Mouse (Mus musculus): ENCODE measurements around the gene Sorcs3. TPM values are rescaled to one million over a fixed set of nuclear protein-coding genes. Genes with fewer than 3 reads are reported as not detected.

Sorcs3 gene
- total RNA-seq, 2 experiments from 2014 or later = not detected

DNA sequence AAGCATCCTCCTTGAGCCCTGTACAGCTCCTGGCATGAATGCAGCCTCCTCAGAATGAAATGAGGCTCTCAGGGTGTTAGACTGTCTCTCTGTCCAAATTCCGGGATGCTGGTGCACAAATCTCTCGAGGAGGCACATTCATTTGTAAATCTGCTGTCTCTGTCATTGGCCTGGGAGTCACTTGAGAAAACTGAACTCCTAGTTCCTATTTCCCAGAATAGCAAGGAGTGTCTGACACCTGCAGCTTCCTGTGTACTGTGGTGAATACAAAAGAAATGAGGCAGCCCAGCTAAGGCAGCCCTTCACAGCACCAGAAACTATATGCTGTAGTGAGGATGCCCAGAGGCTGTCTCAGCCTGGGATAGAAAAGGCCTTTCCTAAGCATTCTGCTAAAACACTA is 444.1 kb downstream of the Sorcs3 start:
- no peak for ATAC-seq (replicated peaks; ENCODE audit: low FRiP score, low TSS enrichment, poor library complexity, severe bottlenecking)

DNA sequence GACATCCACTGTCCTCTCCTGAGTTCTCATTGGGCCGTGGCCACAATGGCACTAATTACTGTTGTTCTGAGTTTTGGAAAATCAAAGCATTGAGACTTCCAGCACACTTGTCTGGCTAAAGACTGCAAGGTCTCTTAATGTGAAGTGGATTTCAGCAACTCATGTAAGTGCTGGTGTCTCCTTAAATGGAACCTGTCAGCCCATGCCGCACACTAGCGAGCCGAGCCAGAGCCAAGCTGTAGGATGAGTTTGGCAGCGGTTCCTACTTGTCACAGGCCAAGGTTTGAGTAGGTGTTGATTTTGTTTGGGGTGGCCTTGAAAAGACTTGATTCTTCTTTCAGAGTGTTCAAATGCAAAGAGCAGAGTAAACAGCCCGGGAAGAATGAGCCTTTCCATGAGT is 445.8 kb downstream of the Sorcs3 start:
- no peak for ATAC-seq (replicated peaks; ENCODE audit: low FRiP score, low TSS enrichment, poor library complexity, severe bottlenecking)

DNA sequence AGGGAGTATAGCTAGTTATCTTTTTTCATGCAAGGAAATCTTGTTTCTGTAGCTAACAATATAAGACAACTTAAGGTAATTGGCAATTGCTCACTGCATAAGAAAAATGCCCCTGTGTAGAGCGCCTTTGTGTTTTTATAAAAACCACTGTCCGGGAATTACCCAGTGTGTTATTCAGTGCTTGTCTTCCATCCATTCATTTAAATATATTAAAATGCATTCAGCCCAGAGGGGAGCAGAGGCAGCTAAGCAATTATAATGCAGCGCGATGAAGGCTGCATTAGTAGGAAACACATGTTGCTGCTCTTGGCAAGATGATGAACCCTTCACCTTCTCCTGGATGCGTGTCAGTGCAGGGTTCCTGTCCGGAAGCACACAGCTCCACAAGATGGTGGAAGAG is 454.4 kb downstream of the Sorcs3 start:
- ATAC-seq (replicated peaks; ENCODE audit: low FRiP score, low TSS enrichment, poor library complexity, severe bottlenecking) = no peak

DNA sequence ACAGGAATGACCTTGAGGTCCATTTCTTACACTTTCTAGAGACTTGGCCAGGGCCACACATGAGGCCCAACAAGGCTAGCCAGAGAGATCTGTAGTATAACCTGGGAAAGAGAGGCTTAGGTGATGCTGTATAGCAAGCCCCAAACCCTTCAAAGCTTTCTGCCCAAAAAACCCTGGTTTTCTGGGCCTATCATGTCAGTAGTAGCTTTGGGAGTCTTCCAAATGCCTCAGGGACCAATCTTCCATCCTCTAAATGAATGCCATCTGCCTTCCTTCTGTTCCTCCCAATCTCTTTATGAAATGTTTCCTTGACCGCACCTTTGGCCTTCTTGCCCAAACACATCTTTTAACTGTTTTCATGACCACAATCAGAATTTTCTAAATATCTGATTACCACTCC is 474.1 kb downstream of the Sorcs3 start:
- ATAC-seq (replicated peaks; ENCODE audit: low FRiP score, low TSS enrichment, poor library complexity, severe bottlenecking) = no peak

DNA sequence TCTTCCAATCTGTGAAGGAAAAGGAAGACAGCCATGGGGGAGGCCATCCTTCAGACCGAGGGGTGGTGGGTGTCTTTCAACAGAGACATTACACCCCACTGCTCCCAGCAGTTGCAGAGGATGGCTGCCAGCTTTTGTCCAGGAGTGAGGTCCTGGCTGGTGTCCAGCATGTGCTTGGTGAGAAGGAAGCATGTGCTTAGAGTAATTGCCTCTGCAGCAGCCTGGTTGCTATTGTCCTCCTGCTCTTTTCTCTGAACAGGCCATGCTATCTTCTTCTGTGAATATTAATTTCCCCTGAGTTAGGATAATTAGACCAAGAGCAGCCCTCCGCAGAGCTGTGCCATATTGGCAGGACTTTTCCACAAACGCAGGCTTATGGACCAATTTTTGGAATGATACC is 476.7 kb downstream of the Sorcs3 start:
- ATAC-seq (replicated peaks; ENCODE audit: low FRiP score, low TSS enrichment, poor library complexity, severe bottlenecking) = no peak

DNA sequence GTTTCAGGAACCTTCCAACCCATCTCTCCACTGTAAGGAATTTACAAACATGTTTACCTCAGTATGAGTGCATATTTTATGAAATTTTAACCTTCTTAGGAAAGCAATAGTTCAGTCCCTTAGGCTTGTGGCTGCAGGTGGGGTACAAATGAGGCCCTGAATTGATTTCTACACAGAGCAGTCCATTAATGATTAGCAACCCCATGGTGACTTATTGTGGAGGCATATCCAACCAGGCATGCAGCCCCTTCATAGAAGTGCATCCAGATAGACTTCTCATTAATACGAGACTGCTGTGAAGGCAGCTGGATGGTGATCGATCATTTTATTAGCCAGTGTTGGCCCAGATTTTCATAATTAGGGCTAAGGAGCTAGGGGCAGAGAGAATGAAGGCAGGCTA is 480.5 kb downstream of the Sorcs3 start:
- ATAC-seq (replicated peaks; ENCODE audit: low FRiP score, low TSS enrichment, poor library complexity, severe bottlenecking) = no peak

DNA sequence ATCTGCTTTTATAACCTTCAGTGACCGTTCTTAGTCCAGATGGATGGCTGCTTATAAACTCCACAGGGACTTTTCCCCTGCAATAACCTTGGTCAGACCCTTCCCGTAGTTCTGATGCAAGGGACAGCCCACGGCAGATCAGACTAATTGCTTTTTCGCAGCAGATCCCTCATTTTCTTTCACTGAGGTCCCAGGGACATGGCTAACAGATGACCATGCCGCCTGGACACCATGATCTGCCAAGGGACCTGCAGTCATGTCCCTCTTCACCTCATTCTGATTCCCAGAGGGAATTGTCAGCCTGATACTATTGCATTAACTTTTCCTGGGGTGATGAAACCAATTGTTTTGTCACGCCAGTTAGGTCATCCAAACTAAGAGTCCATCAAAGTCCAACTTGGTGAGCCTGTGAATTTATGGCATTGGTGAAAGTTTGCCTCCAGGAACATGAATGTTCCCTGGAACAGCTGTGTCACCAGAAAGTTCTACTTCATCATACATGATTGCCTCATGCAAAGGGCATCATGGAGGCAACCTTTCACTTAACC is 494.4 kb downstream of the Sorcs3 start:
- no peak for ATAC-seq (replicated peaks; ENCODE audit: low FRiP score, low TSS enrichment, poor library complexity, severe bottlenecking)

DNA sequence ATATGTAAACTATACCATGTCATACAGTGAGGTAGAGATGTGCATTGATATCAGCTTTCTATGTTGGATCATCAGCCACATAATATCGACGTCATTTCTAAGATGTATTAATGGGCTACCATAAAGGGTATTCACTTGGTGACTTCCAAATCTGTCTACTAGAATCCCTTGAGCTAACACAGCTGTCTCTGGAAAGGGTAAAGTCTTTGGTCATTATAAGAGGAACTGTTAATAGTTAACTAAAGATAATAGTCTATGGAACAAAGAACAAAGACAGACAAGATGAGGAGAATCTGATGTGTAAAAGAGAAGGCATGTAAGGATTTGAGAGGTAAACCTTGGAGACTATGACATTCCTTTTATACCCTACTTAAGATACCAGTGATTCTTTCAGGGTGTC is 497.9 kb downstream of the Sorcs3 start:
- ATAC-seq (replicated peaks; ENCODE audit: low FRiP score, low TSS enrichment, poor library complexity, severe bottlenecking) = no peak

DNA sequence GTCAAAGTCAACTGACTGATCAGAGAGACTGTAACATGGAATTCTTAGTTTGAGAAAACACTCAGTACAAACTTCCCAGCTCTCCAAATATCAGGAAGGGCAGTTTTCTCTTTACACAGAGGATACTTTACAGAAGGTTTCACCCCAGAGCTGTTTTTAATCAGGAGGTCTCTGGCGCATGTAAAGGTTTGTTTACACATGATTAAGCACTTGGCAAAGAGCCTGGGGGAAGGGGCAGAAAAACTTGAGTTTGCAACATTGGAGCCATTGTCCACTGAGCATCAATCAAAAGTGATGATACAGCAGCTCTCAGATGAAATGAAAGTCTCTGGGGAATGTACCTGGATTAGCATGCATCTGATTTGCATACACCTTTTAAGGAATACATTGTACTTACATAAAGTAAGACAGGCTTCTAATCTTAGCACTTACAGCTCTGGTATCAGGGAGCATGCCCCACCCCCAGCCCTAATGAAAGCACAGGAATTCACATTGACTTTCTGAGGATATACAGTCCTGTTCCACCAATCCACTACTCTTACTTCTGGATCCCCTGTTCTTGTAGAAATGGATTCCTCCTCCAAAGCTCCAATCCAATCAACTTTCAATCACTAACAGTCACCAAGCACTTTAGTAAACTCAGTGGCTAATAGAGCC is 500.6 kb downstream of the Sorcs3 start:
- ATAC-seq (replicated peaks; ENCODE audit: low FRiP score, low TSS enrichment, poor library complexity, severe bottlenecking) = no peak

DNA sequence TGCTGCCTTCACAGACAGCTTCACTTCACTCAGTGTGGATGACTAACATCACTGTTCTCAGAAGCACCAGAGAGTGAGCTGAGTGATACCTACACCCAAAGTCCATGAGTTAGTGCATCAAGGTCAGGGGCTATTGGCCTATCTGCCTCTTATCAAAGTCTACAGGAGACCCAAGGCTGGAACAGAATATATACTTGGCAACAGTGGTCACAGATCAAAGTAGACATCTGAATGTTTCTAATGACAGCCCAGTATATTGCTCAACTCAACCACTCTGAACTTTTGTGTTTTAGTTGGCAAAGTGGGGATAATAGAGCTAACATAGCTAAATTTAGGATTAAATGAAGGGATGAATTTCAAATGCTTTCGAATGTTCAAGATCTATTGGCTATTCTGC is 501.1 kb downstream of the Sorcs3 start:
- no peak for ATAC-seq (replicated peaks; ENCODE audit: low FRiP score, low TSS enrichment, poor library complexity, severe bottlenecking)

DNA sequence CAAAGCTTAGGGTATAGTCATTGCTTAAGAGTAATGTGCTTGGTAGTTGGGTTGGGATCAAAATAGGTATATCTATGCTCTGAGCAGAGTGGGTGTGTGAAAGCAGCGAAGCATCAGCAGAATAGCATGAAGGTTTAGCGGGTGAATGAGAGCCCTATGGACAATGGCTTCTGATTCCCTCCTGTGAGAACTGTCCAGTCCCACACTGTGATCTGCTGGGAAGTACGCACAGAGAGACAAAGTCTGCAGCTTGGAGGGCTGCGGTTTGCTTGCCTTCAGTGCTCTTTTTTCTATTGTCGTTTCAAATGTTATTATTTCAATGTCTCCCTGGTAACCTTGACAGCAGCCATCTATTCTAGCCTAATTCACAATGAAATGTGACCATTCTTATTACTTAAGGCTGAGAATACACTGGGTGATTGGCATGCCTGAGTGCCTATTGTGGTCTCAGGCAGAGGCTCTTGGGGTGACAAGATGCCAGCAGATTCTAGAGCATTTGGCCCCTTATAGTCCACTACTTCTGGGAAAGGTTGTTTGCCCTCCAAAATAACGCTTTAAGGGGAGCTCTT is 520.1 kb downstream of the Sorcs3 start:
- no peak for ATAC-seq (replicated peaks; ENCODE audit: low FRiP score, low TSS enrichment, poor library complexity, severe bottlenecking)

DNA sequence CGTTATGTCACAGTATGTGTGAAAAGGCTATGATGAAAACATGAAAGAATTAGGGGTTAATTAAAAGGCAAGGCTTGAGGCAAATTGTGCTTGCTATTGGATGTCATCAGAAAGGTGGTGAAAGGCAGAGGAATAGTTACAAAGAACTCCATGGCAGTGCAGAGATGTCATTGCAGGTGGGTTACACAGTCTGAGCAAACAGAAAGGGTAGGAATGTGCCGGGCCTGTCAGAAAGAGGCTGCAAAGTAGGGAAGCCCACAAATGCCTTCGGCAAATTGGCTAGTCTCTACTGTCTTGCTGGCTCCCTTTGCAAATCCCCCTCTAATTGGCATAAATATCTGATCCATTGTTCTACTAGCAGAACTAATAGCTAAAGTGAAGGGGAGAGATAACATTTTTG is 521.2 kb downstream of the Sorcs3 start:
- ATAC-seq (replicated peaks; ENCODE audit: low FRiP score, low TSS enrichment, poor library complexity, severe bottlenecking) = no peak

DNA sequence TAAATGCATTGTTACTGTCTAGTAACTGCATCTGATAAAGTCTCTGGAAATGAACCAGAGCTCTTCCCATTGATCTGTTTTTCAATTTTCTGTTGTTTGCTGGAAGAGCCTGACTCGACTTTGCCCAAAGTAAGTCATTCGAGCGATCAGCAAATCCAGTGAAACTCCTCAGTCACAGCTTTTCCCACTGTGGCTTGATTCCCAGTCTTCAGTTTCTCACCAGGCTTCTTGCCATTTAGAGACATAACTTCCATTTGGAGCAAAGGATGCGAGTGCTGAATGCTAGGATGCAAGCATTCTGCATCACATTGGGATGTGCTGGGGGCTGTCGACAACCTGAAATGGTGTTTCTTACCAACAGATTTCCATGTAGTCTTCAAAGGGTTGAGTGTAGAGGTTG is 521.8 kb downstream of the Sorcs3 start:
- no peak for ATAC-seq (replicated peaks; ENCODE audit: low FRiP score, low TSS enrichment, poor library complexity, severe bottlenecking)

DNA sequence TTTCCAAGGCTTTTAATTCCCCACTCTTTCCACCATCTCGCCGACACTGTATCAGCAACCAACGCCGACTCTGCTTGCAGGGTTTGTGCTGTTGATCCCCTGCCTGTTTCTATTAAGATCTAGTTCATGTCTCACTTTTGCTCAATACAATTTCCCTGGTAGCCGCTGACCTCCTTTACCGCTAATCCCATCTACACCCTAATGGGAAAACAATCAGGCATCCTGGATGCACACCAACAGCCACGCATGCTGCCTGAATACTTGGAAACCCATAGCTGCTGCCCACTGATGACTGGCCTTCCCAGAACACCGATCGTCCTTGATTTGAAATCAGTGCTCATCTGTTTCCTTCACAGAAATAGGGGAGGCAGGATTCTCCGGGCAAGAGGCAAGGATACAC is 525.9 kb downstream of the Sorcs3 start:
- ATAC-seq (replicated peaks; ENCODE audit: low FRiP score, low TSS enrichment, poor library complexity, severe bottlenecking) = no peak

DNA sequence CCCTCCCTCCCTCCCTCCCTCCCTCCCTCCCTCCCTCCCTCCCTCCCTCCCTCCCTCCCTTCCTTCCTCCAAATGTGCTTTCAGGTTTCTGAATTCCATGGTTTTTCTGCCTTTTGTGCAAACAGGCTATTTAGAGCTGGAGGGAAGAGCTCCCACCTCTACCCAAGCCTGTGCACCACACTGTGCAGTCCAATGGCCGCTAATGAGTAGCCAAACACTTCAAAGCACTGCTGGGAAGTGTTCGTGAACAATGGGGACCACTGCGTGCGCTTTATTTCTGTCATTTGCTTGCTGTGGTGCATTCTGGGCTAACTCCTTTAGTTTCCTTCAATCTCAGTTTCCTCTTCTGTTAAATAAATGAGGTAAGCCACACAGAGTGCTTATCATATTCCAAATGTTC is 528.5 kb downstream of the Sorcs3 start:
- ATAC-seq (replicated peaks; ENCODE audit: low FRiP score, low TSS enrichment, poor library complexity, severe bottlenecking) = no peak

DNA sequence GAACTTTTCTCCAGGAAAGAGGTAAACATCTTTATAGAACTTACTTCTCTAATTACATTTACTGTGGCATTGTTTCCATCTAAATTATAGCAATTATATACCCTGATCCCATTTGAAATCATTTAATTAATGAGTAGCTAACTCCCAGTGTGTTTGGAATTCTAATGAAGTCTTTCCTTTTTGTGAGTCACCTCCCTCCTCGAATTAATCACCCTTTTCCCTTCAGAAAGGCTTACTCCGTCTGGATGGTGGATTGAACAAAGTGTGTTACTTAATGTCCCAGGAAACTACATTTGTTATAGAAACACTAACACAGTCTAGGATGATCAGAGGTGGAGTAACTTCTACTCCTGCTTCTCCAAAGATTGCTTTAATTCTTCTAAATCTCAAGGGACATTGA is 531.7 kb downstream of the Sorcs3 start:
- ATAC-seq (replicated peaks; ENCODE audit: low FRiP score, low TSS enrichment, poor library complexity, severe bottlenecking) = no peak

DNA sequence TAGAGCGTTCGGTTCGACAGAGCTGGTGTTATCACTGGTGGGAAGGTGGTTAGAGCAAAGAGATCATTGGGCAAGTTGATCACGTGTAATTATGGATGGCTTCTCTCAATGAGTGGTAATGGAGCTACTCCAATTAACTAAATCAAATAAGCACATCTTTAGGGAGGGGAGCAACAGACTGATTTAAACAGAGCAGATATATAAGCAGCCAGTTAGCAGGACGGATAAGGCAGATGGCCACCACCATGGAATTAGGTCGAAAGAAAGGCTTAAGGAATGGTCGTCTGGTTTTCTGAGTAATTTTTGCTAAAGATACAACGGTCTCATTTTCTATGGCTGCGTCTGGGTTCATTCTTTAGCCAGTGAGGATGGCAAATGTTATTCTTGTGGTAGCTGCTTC is 549.3 kb downstream of the Sorcs3 start:
- no peak for ATAC-seq (replicated peaks; ENCODE audit: low FRiP score, low TSS enrichment, poor library complexity, severe bottlenecking)

DNA sequence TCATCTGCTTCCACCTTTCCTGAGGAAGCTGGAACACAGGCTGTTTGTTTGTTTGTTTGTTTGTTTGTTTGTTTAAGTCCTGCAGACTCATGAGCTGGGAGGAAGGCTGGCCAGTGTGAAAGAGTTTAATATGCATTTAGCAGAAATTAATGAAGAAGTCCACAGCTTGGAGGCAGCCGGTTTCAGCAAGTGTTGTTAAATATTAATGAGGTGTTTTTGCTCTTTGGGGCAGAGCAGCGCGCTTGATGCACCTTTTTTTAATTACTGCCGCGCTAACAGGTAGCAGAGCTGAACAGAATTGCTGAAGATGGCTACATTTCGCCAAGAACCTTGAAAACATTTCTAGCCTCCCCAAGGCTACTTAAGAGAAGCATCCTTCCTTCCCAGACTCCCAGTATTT is 551.0 kb downstream of the Sorcs3 start:
- ATAC-seq (replicated peaks; ENCODE audit: low FRiP score, low TSS enrichment, poor library complexity, severe bottlenecking) = no peak

DNA sequence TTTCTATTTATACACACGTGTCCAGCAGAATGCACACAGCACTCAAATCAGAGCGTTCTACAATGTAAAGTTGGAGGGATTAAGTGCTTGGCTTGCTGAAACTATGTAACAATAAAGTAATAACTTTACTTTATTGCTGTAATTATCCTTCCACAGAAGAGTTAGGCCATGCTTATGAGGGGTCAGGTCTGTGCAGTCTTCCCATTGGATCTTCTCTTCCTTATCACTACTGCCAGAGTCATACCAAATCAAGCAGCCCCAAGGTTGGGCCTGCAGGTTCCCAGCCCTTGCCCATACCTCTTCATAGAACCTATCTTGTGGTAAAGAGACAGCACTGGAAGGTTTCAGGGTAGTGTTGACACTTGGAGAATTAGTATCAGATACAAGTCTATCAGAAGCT is 560.7 kb downstream of the Sorcs3 start:
- no peak for ATAC-seq (replicated peaks; ENCODE audit: low FRiP score, low TSS enrichment, poor library complexity, severe bottlenecking)

DNA sequence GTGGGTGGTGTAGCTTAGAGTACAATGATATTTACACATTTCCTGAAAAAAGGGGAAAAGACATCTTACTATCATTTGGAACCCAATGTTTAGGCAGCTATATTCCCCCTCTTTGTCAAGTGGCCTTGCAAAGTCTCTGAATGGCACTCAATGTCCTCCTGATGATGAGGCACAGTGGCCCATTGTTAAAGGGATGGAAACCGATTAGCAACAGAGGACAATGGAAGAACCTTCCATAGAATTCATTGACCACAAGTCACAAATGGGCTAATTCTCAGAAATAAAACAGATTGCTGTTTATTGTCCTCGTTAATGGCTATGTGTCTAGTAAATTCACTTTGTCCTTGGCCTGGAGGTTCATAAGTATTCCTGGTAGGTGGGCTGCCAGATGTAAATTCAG is 565.7 kb downstream of the Sorcs3 start:
- ATAC-seq (replicated peaks; ENCODE audit: low FRiP score, low TSS enrichment, poor library complexity, severe bottlenecking) = no peak

DNA sequence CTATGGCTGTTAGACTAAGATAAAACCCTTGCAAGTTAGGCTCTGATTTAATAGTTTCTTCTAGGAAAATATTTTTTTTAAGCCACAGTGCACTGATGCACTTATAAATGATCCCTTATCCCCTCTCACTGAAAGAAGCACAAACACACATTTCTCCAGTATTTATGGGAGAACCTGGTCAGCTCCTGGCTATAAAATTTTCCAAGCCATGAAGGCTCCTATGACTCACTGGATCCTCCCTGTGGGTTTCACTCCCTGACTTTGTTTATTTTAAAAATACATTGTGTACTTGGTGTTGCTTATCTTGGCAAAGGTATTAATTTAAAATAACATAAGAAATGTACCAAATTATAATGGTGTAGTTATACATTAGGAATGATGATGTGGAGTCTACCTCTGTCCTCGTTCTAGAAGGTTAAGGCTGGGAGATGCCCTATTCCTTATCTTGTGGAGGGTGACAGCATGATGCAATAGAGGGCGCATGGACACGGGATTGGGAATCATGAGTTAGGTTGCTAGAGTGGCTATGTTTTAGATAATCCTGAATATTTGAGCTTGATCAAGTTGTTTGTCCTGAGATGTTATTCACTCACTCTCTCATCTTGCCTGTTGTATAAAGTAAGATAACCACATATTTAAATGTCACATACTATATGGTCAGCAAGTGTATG is 573.4 kb downstream of the Sorcs3 start:
- ATAC-seq (replicated peaks; ENCODE audit: low FRiP score, low TSS enrichment, poor library complexity, severe bottlenecking) = no peak

Data from megakaryocyte-erythroid progenitor cell, adult 5-6 weeks (primary cell).